Mouse (Mus musculus) MEL (cell line): ENCODE results near the gene Hrh1. TPM values are rescaled to one million over a fixed set of nuclear protein-coding genes. Genes with fewer than 3 reads are reported as not detected.

ENCODE experiments used
- DNase-seq: peaks from one replicate; pipeline ENCODE4 v3.0.0; 2011; ENCODE audit warnings: low read depth, low spot score
- H3K27ac ChIP-seq: 2 replicates; pipeline ENCODE4 v1.5.1; 2012; ENCODE audit warnings: low read depth, mild to moderate bottlenecking, control low read depth, low read length, moderate library complexity; ENCODE audit not compliant: control insufficient read depth
- H3K27me3 ChIP-seq, 2 experiments: fragments of 150-350 bp in 1 of 2; sonication (generic) in 1 of 2; 2 replicates each; pipeline ENCODE4 v1.6.1; 2012; ENCODE audit warnings: low read length in 2 of 2, mild to moderate bottlenecking in 2 of 2, improper control_type of control experiment in 1 of 2, moderate library complexity in 1 of 2; ENCODE audit not compliant: insufficient read depth in 2 of 2, control insufficient read depth in 1 of 2
- H3K36me3 ChIP-seq, 2 experiments: 2 replicates each; pipeline ENCODE4 v1.6.1; 2012 to 2014; ENCODE audit warnings: low read length in 2 of 2, improper control_type of control experiment in 1 of 2, inconsistent platforms in 1 of 2, mild to moderate bottlenecking in 1 of 2; ENCODE audit not compliant: insufficient read depth in 2 of 2, control insufficient read depth in 1 of 2
- H3K4me1 ChIP-seq, 2 experiments: fragments of 150-350 bp in 1 of 2; sonication (generic) in 1 of 2; 2 replicates each; pipeline ENCODE4 v1.6.1; 2012; ENCODE audit warnings: low read length in 2 of 2, improper control_type of control experiment in 1 of 2, mild to moderate bottlenecking in 1 of 2; ENCODE audit not compliant: insufficient read depth in 2 of 2, control insufficient read depth in 1 of 2
- H3K4me3 ChIP-seq, 2 experiments: fragments of 150-350 bp in 1 of 2; sonication (generic) in 1 of 2; 2 replicates each; pipeline ENCODE4 v1.5.1; 2012; ENCODE audit warnings: low read depth in 2 of 2, low read length in 2 of 2, mild to moderate bottlenecking in 2 of 2, moderate library complexity in 2 of 2, control low read depth in 1 of 2, improper control_type of control experiment in 1 of 2; ENCODE audit not compliant: control insufficient read depth in 1 of 2, insufficient read depth in 1 of 2
- H3K79me2 ChIP-seq: 2 replicates; pipeline ENCODE4 v1.6.1; 2012; ENCODE audit warnings: mild to moderate bottlenecking, low read length, moderate library complexity; ENCODE audit not compliant: control insufficient read depth, poor library complexity, insufficient read depth
- H3K9ac ChIP-seq: 2 replicates; pipeline ENCODE4 v1.6.1; 2012; ENCODE audit warnings: low read depth, mild to moderate bottlenecking, control low read depth, low read length, moderate library complexity; ENCODE audit not compliant: control insufficient read depth, poor library complexity, severe bottlenecking
- H3K9me3 ChIP-seq: fragments of 150-350 bp; sonication (generic); replicated peaks from 2 replicates; pipeline ENCODE4 v1.6.1; 2012; ENCODE audit warnings: mild to moderate bottlenecking, low read length, improper control_type of control experiment, moderate library complexity; ENCODE audit not compliant: insufficient read depth
- BHLHE40 ChIP-seq: IDR thresholded peaks from 2 replicates; pipeline ENCODE4 v1.6.1; 2012; ENCODE audit warnings: low read depth, mild to moderate bottlenecking, inconsistent platforms, low read length, improper control_type of control experiment, borderline replicate concordance
- CHD1 ChIP-seq: IDR thresholded peaks from 2 replicates; pipeline ENCODE4 v1.6.1; 2012; ENCODE audit warnings: low read depth, mild to moderate bottlenecking, inconsistent platforms, low read length, improper control_type of control experiment
- CHD2 ChIP-seq: IDR thresholded peaks from 2 replicates; pipeline ENCODE4 v1.6.1; 2011; ENCODE audit warnings: low read length, improper control_type of control experiment
- CTCF ChIP-seq, 3 experiments: IDR thresholded peaks in 2 of 3; conservative IDR thresholded peaks in 1 of 3; 2 replicates each; pipeline ENCODE4 v1.5.1; 2011 to 2012; ENCODE audit warnings: low read length in 3 of 3, low read depth in 2 of 3, mild to moderate bottlenecking in 2 of 3, improper control_type of control experiment in 1 of 3, inconsistent platforms in 1 of 3, mixed read lengths in 1 of 3, moderate library complexity in 1 of 3; ENCODE audit not compliant: control insufficient read depth in 1 of 3, insufficient read depth in 1 of 3, poor library complexity in 1 of 3, severe bottlenecking in 1 of 3
- ELF1 ChIP-seq: IDR thresholded peaks from 2 replicates; pipeline ENCODE4 v1.6.1; 2014; ENCODE audit warnings: low read depth, mild to moderate bottlenecking, inconsistent platforms, low read length, improper control_type of control experiment, moderate library complexity
- GABPA ChIP-seq: IDR thresholded peaks from 2 replicates; pipeline ENCODE4 v1.6.1; 2012; ENCODE audit warnings: low read depth, mild to moderate bottlenecking, inconsistent platforms, low read length, improper control_type of control experiment, moderate library complexity
- GATA1 ChIP-seq: IDR thresholded peaks from 2 replicates; pipeline ENCODE4 v1.6.1; 2011; ENCODE audit warnings: low read depth, low read length, improper control_type of control experiment
- HCFC1 ChIP-seq: IDR thresholded peaks from 2 replicates; pipeline ENCODE4 v1.6.1; 2012; ENCODE audit warnings: low read depth, mild to moderate bottlenecking, inconsistent platforms, low read length, improper control_type of control experiment, moderate library complexity
- MAFK ChIP-seq: IDR thresholded peaks from 2 replicates; pipeline ENCODE4 v1.6.1; 2011; ENCODE audit warnings: low read depth, mild to moderate bottlenecking, low read length, improper control_type of control experiment, borderline replicate concordance
- MEF2A ChIP-seq: IDR thresholded peaks from 2 replicates; pipeline ENCODE4 v1.6.1; 2014; ENCODE audit warnings: low read depth, mild to moderate bottlenecking, inconsistent platforms, low read length, improper control_type of control experiment; ENCODE audit not compliant: poor library complexity, insufficient replicate concordance, severe bottlenecking; ENCODE audit errors: extremely low read depth
- MYB ChIP-seq: IDR thresholded peaks from 2 replicates; pipeline ENCODE4 v1.6.1; 2011; ENCODE audit warnings: mild to moderate bottlenecking, low read depth, low read length, improper control_type of control experiment
- MYC ChIP-seq: IDR thresholded peaks from 2 replicates; pipeline ENCODE4 v1.6.1; 2011; ENCODE audit warnings: low read depth, mild to moderate bottlenecking, low read length, improper control_type of control experiment, moderate library complexity
- NELFE ChIP-seq: IDR thresholded peaks from 2 replicates; pipeline ENCODE4 v1.6.1; 2011; ENCODE audit warnings: low read depth, low read length, improper control_type of control experiment
- NRF1 ChIP-seq: IDR thresholded peaks from 2 replicates; pipeline ENCODE4 v1.6.1; 2014; ENCODE audit warnings: low read depth, mild to moderate bottlenecking, inconsistent platforms, low read length, improper control_type of control experiment, moderate library complexity; ENCODE audit not compliant: poor library complexity, insufficient read depth, severe bottlenecking
- RAD21 ChIP-seq: IDR thresholded peaks from 2 replicates; pipeline ENCODE4 v1.6.1; 2011; ENCODE audit warnings: mild to moderate bottlenecking, low read depth, low read length, improper control_type of control experiment
- UBTF ChIP-seq: IDR thresholded peaks from 2 replicates; pipeline ENCODE4 v1.6.1; 2012; ENCODE audit warnings: low read depth, mild to moderate bottlenecking, inconsistent platforms, low read length, improper control_type of control experiment, moderate library complexity, borderline replicate concordance; ENCODE audit not compliant: insufficient read depth
- USF1 ChIP-seq: IDR thresholded peaks from 2 replicates; pipeline ENCODE4 v1.6.1; 2014; ENCODE audit warnings: low read depth, mild to moderate bottlenecking, inconsistent platforms, low read length, improper control_type of control experiment, moderate library complexity
- ZNF384 ChIP-seq: IDR thresholded peaks from 2 replicates; pipeline ENCODE4 v1.6.1; 2012; ENCODE audit warnings: low read depth, mild to moderate bottlenecking, inconsistent platforms, low read length, improper control_type of control experiment
- polyA plus RNA-seq, 2 experiments: library from polyadenylated mRNA; stranded (reverse) in 1 of 2; unstranded in 1 of 2; fragments of >175 nt in 1 of 2; fragments of >200 nt in 1 of 2; gene quantifications; 2 replicates each; pipeline versions ENCODE4 v1.2.1 to v1.2.4; 2012; ENCODE audit warnings: low replicate concordance in 2 of 2, low read depth in 1 of 2; ENCODE audit not compliant: insufficient read length in 2 of 2, insufficient read depth in 1 of 2, missing spikeins in 1 of 2
- total RNA-seq: library from RNA; depleted of rRNA; stranded (reverse); fragments of 300-350 nt; gene quantifications from 2 replicates; pipeline ENCODE4 v1.2.3, GENCODE M21; 2012

Gene Hrh1
- total and polyA plus RNA-seq, 3 experiments, result not detected

DNA sequence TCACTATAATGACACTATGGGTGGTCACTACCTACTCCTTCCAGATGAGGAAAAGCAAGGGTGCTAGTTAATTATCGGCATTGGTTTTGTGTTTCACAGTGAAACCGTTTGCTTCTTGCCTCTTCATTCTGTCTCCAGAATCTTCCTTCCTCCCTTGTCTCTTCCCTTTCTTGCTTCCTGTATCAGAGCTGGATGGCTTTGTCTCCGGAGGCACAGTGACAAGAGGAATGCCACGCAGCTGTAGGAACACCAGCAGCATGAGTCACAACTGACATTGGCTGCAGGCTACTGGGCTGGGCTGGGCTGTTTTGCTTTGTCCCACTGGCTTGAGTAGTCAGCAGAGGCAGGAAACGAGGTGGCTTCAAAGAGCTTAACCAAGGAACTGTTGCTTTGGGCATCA lies 6.4 kb downstream of the Hrh1 start:
- Histone ChIP-seq H3K4me3 (no peak overlapping the region), H3K4me1 (no peaks in the 10 kb centered on the region), H3K36me3 (no peaks in the 10 kb centered on the region), H3K9me3 (no peaks in the 10 kb centered on the region), H3K27me3 (no peaks in the 10 kb centered on the region), H3K9ac (no peak overlapping the region), H3K27ac (no peak overlapping the region), H3K79me2 (no peaks in the 10 kb centered on the region)
- TF ChIP-seq GABPA (no peak), CTCF (IDR thresholded peaks at IDR 0.05 in 2 of 3, conservative IDR thresholded peaks at IDR 0.05 in 1 of 3; ENCODE audit: control insufficient read depth in 1 of 3, insufficient read depth in 1 of 3, low read depth in 2 of 3, low read length in 3 of 3, poor library complexity in 1 of 3, severe bottlenecking in 1 of 3) (no peak), BHLHE40 (no peak), MYB (no peak), MAFK (no peak), CHD2 (no peak), USF1 (no peak), GATA1 (no peak), HCFC1 (no peak), NRF1 (no peak), RAD21 (no peak), CHD1 (no peak), MYC (no peak)
- DNase-seq, result no peak

DNA sequence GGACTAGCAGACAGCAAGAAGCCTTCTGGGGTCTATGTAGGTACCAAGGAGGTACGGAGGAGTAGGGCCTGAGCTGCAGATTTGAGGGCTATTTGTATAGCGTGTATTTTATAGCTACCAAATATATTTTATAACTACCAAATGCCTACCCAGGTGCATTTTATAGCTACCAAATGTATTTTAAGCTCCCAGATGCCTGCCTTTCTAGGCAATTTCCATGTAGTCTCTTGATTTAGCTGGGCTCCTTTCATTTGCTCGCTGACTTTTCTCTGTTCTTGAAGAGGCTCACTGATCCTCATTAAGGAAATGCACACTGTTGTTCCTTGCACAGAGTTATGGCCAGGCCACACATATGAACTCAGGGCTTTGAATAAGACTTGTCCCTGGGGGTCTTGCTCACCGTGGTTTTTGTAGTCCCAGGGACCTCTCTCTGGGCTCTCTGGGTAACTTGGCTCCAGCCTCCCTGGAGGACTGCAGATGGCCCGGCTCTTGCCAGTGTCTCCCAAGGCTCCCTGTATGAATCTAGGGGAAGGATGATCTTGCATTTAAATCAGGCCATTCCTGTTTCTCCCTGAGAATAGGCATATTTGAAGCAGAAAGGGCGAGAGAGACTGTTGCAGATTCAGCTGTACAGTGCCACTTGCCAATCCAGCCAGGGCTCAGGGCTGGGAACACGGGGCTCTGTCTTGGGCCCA lies 7.2 kb downstream of the Hrh1 start:
- Histone ChIP-seq H3K79me2 (no peaks in the 10 kb centered on the region), H3K27ac (no peak overlapping the region), H3K9ac (no peak overlapping the region), H3K9me3 (no peaks in the 10 kb centered on the region), H3K4me1 (no peaks in the 10 kb centered on the region), H3K36me3 (no peaks in the 10 kb centered on the region), H3K4me3 (no peak overlapping the region), H3K27me3 (no peaks in the 10 kb centered on the region)
- TF ChIP-seq MEF2A (no peak), UBTF (no peak), ZNF384 (no peak), NRF1 (no peak), MYC (no peak), CTCF (IDR thresholded peaks at IDR 0.05 in 2 of 3, conservative IDR thresholded peaks at IDR 0.05 in 1 of 3; ENCODE audit: control insufficient read depth in 1 of 3, insufficient read depth in 1 of 3, low read depth in 2 of 3, low read length in 3 of 3, poor library complexity in 1 of 3, severe bottlenecking in 1 of 3) (no peak), ELF1 (no peak), NELFE (no peak), CHD1 (no peak)
- DNase-seq, result no peak
